Mouse (Mus musculus): ENCODE measurements around the gene Zbtb37.

DNA sequence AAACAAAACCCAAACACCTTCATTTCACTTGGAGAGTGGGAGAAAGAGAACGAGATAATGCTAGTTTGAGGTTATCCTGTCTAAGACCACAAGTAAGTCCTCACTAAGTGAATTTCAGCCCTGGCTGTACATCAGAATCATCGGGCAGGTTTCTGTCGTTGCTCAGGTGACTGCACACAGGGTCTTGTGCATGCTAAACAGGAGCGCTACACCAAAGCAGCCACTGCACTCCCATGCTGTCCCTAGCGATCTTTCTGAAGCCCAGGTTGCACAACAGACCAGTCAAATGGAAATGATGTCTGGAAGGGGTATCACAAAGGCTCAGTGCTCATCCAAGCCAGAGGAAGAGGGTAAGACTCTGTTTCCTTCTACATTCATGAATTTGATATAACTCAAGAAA lies 28.2 kb downstream of the Zbtb37 start:
- TF ChIP-seq CTCF (IDR thresholded peaks at IDR 0.05; ENCODE audit: low read depth, low read length) (no peak), GATA1 (IDR thresholded peaks at IDR 0.05; ENCODE audit: borderline replicate concordance, low read length) (no peak), POLR2AphosphoS5 (IDR thresholded peaks at IDR 0.05; ENCODE audit: insufficient replicate concordance, low read depth, low read length) (no peak)
